In genomic region chr4:106966443-106966842, GRCm38 (mm10) we compare ENCODE assay signal across 33 mouse cellular contexts. TPM values are rescaled to one million over a fixed set of nuclear protein-coding genes. Genes with fewer than 3 reads are reported as not detected.
DNase-seq lines count a peak whose midpoint lies in the region; ATAC-seq and TF ChIP-seq lines count a peak whose summit lies in the region.
"Had no signal": no experiment of that assay in that cellular context is flagged by ENCODE, and none has a peak within 500 bp of the region (broad histone marks: within the 10 kb centered on the region; RNA-seq: fewer than 3 reads in every experiment).

No protein-coding gene starts in this region.

- in situ Hi-C loops in CH12.LX (cut with MboI; ENCODE audit: low pct_ligation_motif_present, low pct_unique_long_range_greater_than_20kb, low sequenced_read_pairs): loop anchor here (10.0 kb wide), 1 partner anchor 132 kb away; no protein-coding TSS in a partner anchor

- peaks cover 7% of the 10 kb centered on the region for H3K79me2 ChIP-seq in CH12.LX (replicated peaks; ENCODE audit: control insufficient read depth, extremely low read depth, insufficient read depth, poor library complexity, severe bottlenecking)

- peaks cover 78% of the 10 kb centered on the region for H3K4me1 ChIP-seq in heart, embryonic 12.5 days (replicated peaks)
- H3K4me1 ChIP-seq in CH12.LX (ENCODE audit: control insufficient read depth in 1 of 2, insufficient read depth in 2 of 2): peaks cover 33 to 87% of the 10 kb centered on the region in 2 experiments
- 0 out of 2 replicates have a peak, but pooled peaks cover 4% of the 10 kb centered on the region for H3K4me1 ChIP-seq in forebrain, embryonic 11.5 days (replicated peaks; ENCODE audit: control insufficient read depth, insufficient read depth, low read length)

- TF ChIP-seq POLR2A in CH12.LX (IDR thresholded peaks at IDR 0.05; ENCODE audit: low read depth, low read length): no peak

- H3K9me3 ChIP-seq in heart, embryonic 12.5 days (replicated peaks): no peaks in the 10 kb centered on the region
- H3K9me3 ChIP-seq in CH12.LX (replicated peaks; ENCODE audit: low read length): no peaks in the 10 kb centered on the region
- no peaks in the 10 kb centered on the region for H3K9me3 ChIP-seq in forebrain, embryonic 11.5 days (ENCODE audit: control insufficient read depth, low read length)
- H3K9me3 ChIP-seq: embryonic facial prominence, embryonic 10.5 days; embryonic facial prominence, embryonic 15.5 days; forebrain, embryonic 13.5 days; hindbrain, embryonic 12.5 days; limb, embryonic 10.5 days; limb, embryonic 15.5 days; midbrain, embryonic 10.5 days; midbrain, embryonic 15.5 days had no signal

- TF ChIP-seq CTCF in CH12.LX (conservative IDR thresholded peaks at IDR 0.05 in 1 of 2, IDR thresholded peaks at IDR 0.05 in 1 of 2; ENCODE audit: low read depth in 2 of 2, low read length in 2 of 2): peak in 1 of 2 experiments; percentile 52; a peak in 2 of 4 replicates

- H3K27ac ChIP-seq in heart, embryonic 12.5 days (ENCODE audit: poor library complexity, severe bottlenecking): 0 out of 2 replicates have a peak overlapping the region, but pooled peaks have one; percentile 5
- H3K27ac ChIP-seq in CH12.LX (ENCODE audit: insufficient read depth, low read depth): 0 out of 2 replicates have a peak overlapping the region, but pooled peaks have one; percentile 20
- H3K27ac ChIP-seq in forebrain, embryonic 11.5 days (ENCODE audit: low read depth, low read length): no peak overlapping the region
- H3K27ac ChIP-seq: embryonic facial prominence, embryonic 10.5 days; embryonic facial prominence, embryonic 15.5 days; forebrain, embryonic 13.5 days; hindbrain, embryonic 12.5 days; limb, embryonic 10.5 days; limb, embryonic 15.5 days; liver, embryonic 14.5 days; macrophage; midbrain, embryonic 10.5 days; midbrain, embryonic 15.5 days; stomach, postnatal 0 days had no signal

- TF ChIP-seq RAD21 in CH12.LX (IDR thresholded peaks at IDR 0.05; ENCODE audit: low read depth, low read length): peak; percentile 43

- ATAC-seq in heart, embryonic 12.5 days (ENCODE audit: insufficient number of reproducible peaks, low FRiP score): no peak
- no peak for ATAC-seq in forebrain, embryonic 11.5 days (replicated peaks; ENCODE audit: low FRiP score)
- ATAC-seq: activated CD4-positive, CD25-positive, alpha-beta regulatory T cell, adult 4 months; forebrain, embryonic 13.5 days; intestine, embryonic 16.5 days; midbrain, embryonic 15.5 days had no signal

- intact Hi-C loops in left cerebral cortex, postnatal 36 days (cut with DNase I): no loop called here

- WGBS in heart, embryonic 12.5 days: 46% methylated on average over 3 of the region's 3 CpGs
- 85% methylated on average over 3 of the region's 3 CpGs for WGBS in forebrain, embryonic 11.5 days

- 0 out of 2 replicates have a peak, but pooled peaks cover 9% of the 10 kb centered on the region for H3K36me3 ChIP-seq in heart, embryonic 12.5 days
- peaks cover 10 to 54% of the 10 kb centered on the region in 2 experiments for H3K36me3 ChIP-seq in CH12.LX (replicated peaks in 1 of 2; ENCODE audit: control insufficient read depth in 1 of 2, insufficient read depth in 1 of 2, low read length in 1 of 2)
- no peaks in the 10 kb centered on the region for H3K36me3 ChIP-seq in forebrain, embryonic 11.5 days (ENCODE audit: control insufficient read depth, insufficient read depth, low read length)
- H3K36me3 ChIP-seq: embryonic facial prominence, embryonic 15.5 days; midbrain, embryonic 15.5 days had no signal

- no peak for TF ChIP-seq EP300 in CH12.LX (IDR thresholded peaks at IDR 0.05; ENCODE audit: low read length)

- H3K9ac ChIP-seq in heart, embryonic 12.5 days: no peak overlapping the region
- H3K9ac ChIP-seq in CH12.LX (ENCODE audit: insufficient read depth, low read depth): no peak overlapping the region
- no peak overlapping the region for H3K9ac ChIP-seq in forebrain, embryonic 11.5 days (ENCODE audit: low read length)
- H3K9ac ChIP-seq: embryonic facial prominence, embryonic 15.5 days; forebrain, embryonic 13.5 days; hindbrain, embryonic 12.5 days; limb, embryonic 15.5 days; liver, embryonic 14.5 days; midbrain, embryonic 15.5 days had no signal

- no peak overlapping the region for H3K4me3 ChIP-seq in heart, embryonic 12.5 days
- H3K4me3 ChIP-seq in CH12.LX (replicated peaks in 1 of 3; ENCODE audit: low read depth in 2 of 3, low read length in 2 of 3, poor library complexity in 1 of 3): no peak overlapping the region
- H3K4me3 ChIP-seq in forebrain, embryonic 11.5 days (ENCODE audit: low read depth, low read length): no peak overlapping the region
- H3K4me3 ChIP-seq: embryonic facial prominence, embryonic 10.5 days; embryonic facial prominence, embryonic 15.5 days; forebrain, embryonic 13.5 days; hindbrain, embryonic 12.5 days; limb, embryonic 10.5 days; limb, embryonic 15.5 days; midbrain, embryonic 10.5 days; midbrain, embryonic 15.5 days had no signal

- no peak for DNase-seq in heart, postnatal 4 days
- DNase-seq in left cerebral cortex, postnatal 36 days (ENCODE audit: low spot score in 2 of 2): peak; percentile 37 to 51
- no peak for DNase-seq in left cerebral cortex, adult 11 months (ENCODE audit: low spot score)
- DNase-seq in CH12.LX (ENCODE audit: extremely low read depth): peak; percentile 63
- DNase-seq in brain, adult 2 months (ENCODE audit: low read depth, low spot score): peak; percentile 86
- no peak for DNase-seq in forebrain, embryonic 11.5 days (ENCODE audit: low spot score)
- DNase-seq: adrenal gland, adult 2 months; adrenal gland, postnatal 36 days; B cell, adult 2 months; cerebellum, adult 8-10 months; gastrocnemius, postnatal 14 days; heart, postnatal 14 days; kidney, adult 8-10 months; kidney, postnatal 10 days; layer of hippocampus, postnatal 36 days; lung, adult 2 months; lung, postnatal 10 days; thymus, adult 18-20 months; thymus, postnatal 25 days had no signal

- dilution Hi-C loops in CH12.LX (cut with MboI; ENCODE audit: extremely low pct_ligation_motif_present, extremely low pct_unique_long_range_greater_than_20kb, low sequenced_read_pairs): no loop called here

- H3K27me3 ChIP-seq in heart, embryonic 12.5 days (replicated peaks): no peaks in the 10 kb centered on the region
- H3K27me3 ChIP-seq in CH12.LX (replicated peaks): no peaks in the 10 kb centered on the region
- no peaks in the 10 kb centered on the region for H3K27me3 ChIP-seq in forebrain, embryonic 11.5 days (ENCODE audit: control insufficient read depth, insufficient read depth, low read length)
- H3K27me3 ChIP-seq: embryonic facial prominence, embryonic 15.5 days; forebrain, embryonic 13.5 days; hindbrain, embryonic 12.5 days; limb, embryonic 15.5 days; midbrain, embryonic 15.5 days had no signal

- H3K4me2 ChIP-seq in heart, embryonic 12.5 days: no peak overlapping the region
- H3K4me2 ChIP-seq in CH12.LX (ENCODE audit: insufficient read depth, low read depth, poor library complexity, severe bottlenecking): no peak overlapping the region
- no peak overlapping the region for H3K4me2 ChIP-seq in forebrain, embryonic 11.5 days (ENCODE audit: low read depth, low read length, severe bottlenecking)
- H3K4me2 ChIP-seq: embryonic facial prominence, embryonic 15.5 days; forebrain, embryonic 13.5 days; hindbrain, embryonic 12.5 days; limb, embryonic 15.5 days; midbrain, embryonic 15.5 days had no signal

TF ChIP-seq in CH12.LX, 34 proteins besides CTCF, POLR2A, EP300 and RAD21:
- TF ChIP-seq ZKSCAN1 (IDR thresholded peaks at IDR 0.05; ENCODE audit: borderline replicate concordance, low read depth, low read length) (no peak), TBP (conservative IDR thresholded peaks at IDR 0.05; ENCODE audit: low read depth, low read length) (no peak), SMC3 (IDR thresholded peaks at IDR 0.05; ENCODE audit: low read depth, low read length) (peak; percentile 41), POLR2AphosphoS2 (IDR thresholded peaks at IDR 0.05; ENCODE audit: low read depth, low read length) (no peak), KAT2A (IDR thresholded peaks at IDR 0.05; ENCODE audit: insufficient replicate concordance, low read length) (no peak), RCOR1 (conservative IDR thresholded peaks at IDR 0.05; ENCODE audit: low read depth, low read length) (no peak)

RNA-seq across cellular contexts. Expression of gene Ssbp3, which starts 55.9 kb away (rescaled TPM):
- polyA plus RNA-seq in heart, embryonic 12.5 days (2016; fragmentation: Nextera tagmentation; extraction: Ambion mirVana): 101 and 105 TPM in 2 replicates
- total RNA-seq in heart, postnatal 4 days (2021): 10 to 100 TPM; 55.3 to 58.7 TPM
- total RNA-seq in left cerebral cortex, postnatal 36 days (2021): 100 to 1,000 TPM; 160 to 182 TPM
- total RNA-seq in CH12.LX (2012; rRNA removed) (32.4 and 34.2 TPM in 2 replicates), CH12.LX (2014; rRNA removed) (76.2 and 76.5 TPM in 2 replicates)
- 125 and 129 TPM in 2 replicates for polyA plus RNA-seq in CH12.LX (2012; ENCODE audit: insufficient read length, low read depth)
- 135 and 138 TPM in 2 replicates for polyA plus RNA-seq in forebrain, embryonic 11.5 days (2014; fragmentation: Nextera tagmentation; extraction: Ambion mirVana)

Comparison
In these comparisons a context has a peak if more than half of its experiments do, and no peak if none do; other contexts are left out.
1. DNase-seq: peak in left cerebral cortex, postnatal 36 days (2 of 2), CH12.LX (single experiment) and brain, adult 2 months (single experiment); none in heart, postnatal 4 days (single experiment), left cerebral cortex, adult 11 months (single experiment) and forebrain, embryonic 11.5 days (single experiment).